Mouse (Mus musculus) neural tube, embryonic 11.5 days (tissue): Measurements from ENCODE around the gene Ino80e. TPM values are rescaled to one million over a fixed set of nuclear protein-coding genes. Genes with fewer than 3 reads are reported as not detected.

ENCODE experiments used
- ATAC-seq: fragments of 200-750 bp; cut with Nextera tagmentation; 2 replicates; pipeline ENCODE4 v1.8.0; 2017; ENCODE audit warnings: moderate number of reproducible peaks, mild to moderate bottlenecking, moderate TSS enrichment, moderate library complexity; ENCODE audit not compliant: insufficient read depth, low FRiP score, low TSS enrichment
- DNase-seq: peaks from one replicate; pipeline ENCODE4 v3.0.0-alpha.2; 2015; ENCODE audit warnings: low spot score
- H3K27ac ChIP-seq: fragments of 300-500 bp; sonication (generic); 2 replicates; pipeline ENCODE4 v1.5.1; 2014; ENCODE audit warnings: low read depth, mild to moderate bottlenecking, low read length
- H3K27me3 ChIP-seq: fragments of 300-500 bp; sonication (generic); 2 replicates; pipeline ENCODE4 v1.6.1; 2014; ENCODE audit warnings: mild to moderate bottlenecking, low read length, mixed read lengths; ENCODE audit not compliant: control insufficient read depth, insufficient read depth
- H3K36me3 ChIP-seq: fragments of 300-500 bp; sonication (generic); 2 replicates; pipeline ENCODE4 v1.6.1; 2014; ENCODE audit warnings: mild to moderate bottlenecking, low read length, moderate library complexity, mixed read lengths; ENCODE audit not compliant: control insufficient read depth, insufficient read depth
- H3K4me1 ChIP-seq: fragments of 300-500 bp; sonication (generic); 2 replicates; pipeline ENCODE4 v1.6.1; 2014; ENCODE audit warnings: low read length, mixed read lengths; ENCODE audit not compliant: control insufficient read depth, insufficient read depth
- H3K4me2 ChIP-seq: fragments of 300-500 bp; sonication (generic); 2 replicates; pipeline ENCODE4 v1.6.1; 2014; ENCODE audit warnings: low read depth, mild to moderate bottlenecking, moderate library complexity
- H3K4me3 ChIP-seq: fragments of 300-500 bp; sonication (generic); 2 replicates; pipeline ENCODE4 v1.5.1; 2014; ENCODE audit warnings: low read depth, low read length
- H3K9ac ChIP-seq: fragments of 300-500 bp; sonication (generic); 2 replicates; pipeline ENCODE4 v1.6.1; 2014; ENCODE audit warnings: mild to moderate bottlenecking, low read length
- H3K9me3 ChIP-seq: fragments of 300-500 bp; sonication (generic); 2 replicates; pipeline ENCODE4 v1.6.1; 2016; ENCODE audit warnings: low read length; ENCODE audit not compliant: control insufficient read depth
- WGBS: fragments of 180-500 bp; shearing (Covaris S2); extraction: QIAGEN DNeasy Blood & Tissue Kit; methylation state at CpG from one replicate; pipeline ENCODE4 v1.1.7; 2014; 5-methylcytosine and 5-hydroxymethylcytosine counted together
- polyA plus RNA-seq: library from polyadenylated mRNA; unstranded; fragments of >200 nt; fragmentation: Nextera tagmentation; extraction: Ambion mirVana; gene quantifications from 2 replicates; pipeline ENCODE4 v1.2.1, GENCODE M21; 2014

Gene Ino80e
- polyA plus RNA-seq, 1 experiment from 2014 or later = 96.3 TPM

GRCm38 (mm10) chr7:126884286-126885164 is 22.3 kb upstream of the Ino80e start, which contains the start of gene Taok2:
TSS of gene Taok2 (minus strand) at chr7:126884703.
- ATAC-seq (peak; percentile 95), DNase-seq (peak; percentile 100)
- WGBS = under 1% methylated on average over 56 of the region's 56 CpGs
- no peaks in the 10 kb centered on the region for H3K27me3 ChIP-seq
- H3K27ac ChIP-seq = peak within 1 kb of the TSS; percentile 89
- no peaks in the 10 kb centered on the region for H3K9me3 ChIP-seq
- H3K36me3 ChIP-seq = peaks cover 7% of the 10 kb centered on the region; the same call in 1 of the 2 replicates
- peak within 1 kb of the TSS; percentile 100 for H3K4me2 ChIP-seq
- H3K4me1 ChIP-seq = peaks cover 22% of the 10 kb centered on the region
- H3K4me3 ChIP-seq = peak within 1 kb of the TSS; percentile 85
- peak within 1 kb of the TSS; percentile 86 for H3K9ac ChIP-seq

- Histone ChIP-seq H3K27me3 (no peaks in the 10 kb centered on the region), H3K9ac (peak overlapping the region; percentile 86), H3K4me2 (peak overlapping the region; percentile 100), H3K9me3 (no peaks in the 10 kb centered on the region), H3K4me3 (peak overlapping the region; percentile 85), H3K4me1 (peaks cover 22% of the 10 kb centered on the region), H3K27ac (peak overlapping the region; percentile 89; the same call in 1 of the 2 replicates), H3K36me3 (peaks cover 9% of the 10 kb centered on the region; the same call in 1 of the 2 replicates)
- DNase-seq (no peak), ATAC-seq (no peak; the same call in 1 of the 2 replicates)
- under 1% methylated on average over 14 of the region's 15 CpGs for WGBS
Observed at GRCm38 (mm10) chr7:126883731-126884181, 21.6 kb upstream of the Ino80e start.

GRCm38 (mm10) chr7:126881040-126881439 is 18.9 kb upstream of the Ino80e start:
- Histone ChIP-seq H3K36me3 (peaks cover 24% of the 10 kb centered on the region), H3K4me1 (peaks cover 22% of the 10 kb centered on the region), H3K4me2 (peak overlapping the region; percentile 100), H3K9ac (no peak overlapping the region; the same call in 1 of the 2 replicates), H3K27ac (no peak overlapping the region), H3K4me3 (no peak overlapping the region), H3K27me3 (no peaks in the 10 kb centered on the region), H3K9me3 (no peaks in the 10 kb centered on the region)
- DNase-seq (no peak), ATAC-seq (no peak)
- WGBS = 80% methylated on average over 6 of the region's 6 CpGs

- Histone ChIP-seq H3K4me3 (no peak overlapping the region), H3K36me3 (peaks cover 44% of the 10 kb centered on the region), H3K27me3 (no peaks in the 10 kb centered on the region), H3K4me2 (no peak overlapping the region), H3K27ac (no peak overlapping the region), H3K4me1 (peaks cover 8% of the 10 kb centered on the region; the same call in 1 of the 2 replicates), H3K9me3 (no peaks in the 10 kb centered on the region), H3K9ac (no peak overlapping the region)
- ATAC-seq (no peak), DNase-seq (no peak)
- 94% methylated on average over 1 of the region's 1 CpGs for WGBS
Observed at GRCm38 (mm10) chr7:126877239-126877638, 15.1 kb upstream of the Ino80e start.

GRCm38 (mm10) chr7:126870520-126870891 is 8.3 kb upstream of the Ino80e start:
- no peaks in the 10 kb centered on the region for H3K27me3 ChIP-seq
- no peaks in the 10 kb centered on the region for H3K4me1 ChIP-seq
- no peak for ATAC-seq
- no peak overlapping the region for H3K4me2 ChIP-seq
- H3K4me3 ChIP-seq = no peak overlapping the region
- H3K9me3 ChIP-seq = no peaks in the 10 kb centered on the region
- WGBS = 95% methylated on average over 2 of the region's 2 CpGs
- H3K9ac ChIP-seq = no peak overlapping the region
- DNase-seq = no peak
- H3K27ac ChIP-seq = no peak overlapping the region
- peaks cover 58% of the 10 kb centered on the region for H3K36me3 ChIP-seq

- Histone ChIP-seq H3K36me3 (peaks cover 55% of the 10 kb centered on the region), H3K27ac (no peak overlapping the region), H3K27me3 (no peaks in the 10 kb centered on the region), H3K4me1 (no peaks in the 10 kb centered on the region), H3K9me3 (no peaks in the 10 kb centered on the region), H3K4me2 (no peak overlapping the region), H3K9ac (no peak overlapping the region), H3K4me3 (no peak overlapping the region)
- no peak for ATAC-seq
- 93% methylated on average over 23 of the region's 23 CpGs for WGBS
- DNase-seq = no peak
Observed at GRCm38 (mm10) chr7:126869780-126870519, 7.8 kb upstream of the Ino80e start.

GRCm38 (mm10) chr7:126868003-126868402 is 5.8 kb upstream of the Ino80e start:
- no peak for DNase-seq

GRCm38 (mm10) chr7:126867534-126867933 is 5.4 kb upstream of the Ino80e start:
- Histone ChIP-seq H3K27me3 (no peaks in the 10 kb centered on the region), H3K4me1 (peaks cover 17% of the 10 kb centered on the region), H3K9me3 (no peaks in the 10 kb centered on the region), H3K36me3 (peaks cover 44% of the 10 kb centered on the region), H3K9ac (no peak overlapping the region), H3K27ac (no peak overlapping the region), H3K4me2 (no peak overlapping the region), H3K4me3 (no peak overlapping the region)
- ATAC-seq (no peak), DNase-seq (no peak)
- 88% methylated on average over 2 of the region's 2 CpGs for WGBS

More at GRCm38 (mm10) chr7:126868003-126868402, 5.8 kb upstream of the Ino80e start:
- Histone ChIP-seq H3K4me1 (peaks cover 13% of the 10 kb centered on the region), H3K36me3 (peaks cover 47% of the 10 kb centered on the region), H3K9ac (no peak overlapping the region), H3K27me3 (no peaks in the 10 kb centered on the region), H3K27ac (no peak overlapping the region), H3K4me2 (no peak overlapping the region), H3K4me3 (no peak overlapping the region), H3K9me3 (no peaks in the 10 kb centered on the region)
- WGBS = 92% methylated on average over 12 of the region's 12 CpGs
- ATAC-seq = no peak
